Mouse (Mus musculus) limb, embryonic 13.5 days (tissue): ENCODE data around the gene Hnrnpu. TPM values are rescaled to one million over a fixed set of nuclear protein-coding genes. Genes with fewer than 3 reads are reported as not detected.
"Not testable (repeated sequence)": the region's sequence is repeated elsewhere in the genome, so short reads cannot be mapped to it uniquely, and the experiment has no call there.

ENCODE experiments used
- ATAC-seq: fragments of 200-750 bp; cut with Nextera tagmentation; 2 replicates; pipeline ENCODE4 v1.8.0; 2017; ENCODE audit warnings: low read depth, moderate number of reproducible peaks, moderate TSS enrichment; ENCODE audit not compliant: low FRiP score
- H3K27ac ChIP-seq: fragments of 300-500 bp; sonication (generic); 2 replicates; pipeline ENCODE4 v1.5.1; 2015; ENCODE audit warnings: inconsistent platforms, mild to moderate bottlenecking, moderate library complexity
- H3K27me3 ChIP-seq: fragments of 300-500 bp; sonication (generic); 2 replicates; pipeline ENCODE4 v1.6.1; 2015; ENCODE audit warnings: mild to moderate bottlenecking, inconsistent platforms
- H3K36me3 ChIP-seq: fragments of 300-500 bp; sonication (generic); 2 replicates; pipeline ENCODE4 v1.6.1; 2015; ENCODE audit warnings: inconsistent platforms, mild to moderate bottlenecking, moderate library complexity
- H3K4me1 ChIP-seq: fragments of 300-500 bp; sonication (generic); 2 replicates; pipeline ENCODE4 v1.6.1; 2015; ENCODE audit warnings: inconsistent platforms
- H3K4me2 ChIP-seq: fragments of 300-500 bp; sonication (generic); replicated peaks from 2 replicates; pipeline ENCODE4 v1.6.1; 2015; ENCODE audit warnings: inconsistent platforms, mild to moderate bottlenecking, moderate library complexity
- H3K4me3 ChIP-seq: fragments of 300-500 bp; sonication (generic); 2 replicates; pipeline ENCODE4 v1.5.1; 2015; ENCODE audit warnings: moderate library complexity, mild to moderate bottlenecking, inconsistent platforms
- H3K9ac ChIP-seq: fragments of 300-500 bp; sonication (generic); 2 replicates; pipeline ENCODE4 v1.6.1; 2015; ENCODE audit warnings: mild to moderate bottlenecking, inconsistent platforms
- H3K9me3 ChIP-seq: fragments of 300-500 bp; sonication (generic); 2 replicates; pipeline ENCODE4 v1.6.1; 2016; ENCODE audit warnings: inconsistent platforms
- WGBS: fragments of 180-500 bp; shearing (Covaris S2); methylation state at CpG from one replicate; pipeline ENCODE4 v1.1.7; 2015; 5-methylcytosine and 5-hydroxymethylcytosine counted together
- microRNA-seq: library from miRNA; unstranded; fragments of <30 nt; microRNA quantifications from one replicate; pipeline ENCODE4, GENCODE M21; 2016
- polyA plus RNA-seq: library from polyadenylated mRNA; unstranded; fragments of >200 nt; fragmentation: Nextera tagmentation; extraction: Ambion mirVana; gene quantifications from 2 replicates; pipeline ENCODE4 v1.2.1, GENCODE M21; 2015

The Hnrnpu gene
- polyA plus RNA-seq, 1 experiment from 2014 or later, result 344 TPM

DNA sequence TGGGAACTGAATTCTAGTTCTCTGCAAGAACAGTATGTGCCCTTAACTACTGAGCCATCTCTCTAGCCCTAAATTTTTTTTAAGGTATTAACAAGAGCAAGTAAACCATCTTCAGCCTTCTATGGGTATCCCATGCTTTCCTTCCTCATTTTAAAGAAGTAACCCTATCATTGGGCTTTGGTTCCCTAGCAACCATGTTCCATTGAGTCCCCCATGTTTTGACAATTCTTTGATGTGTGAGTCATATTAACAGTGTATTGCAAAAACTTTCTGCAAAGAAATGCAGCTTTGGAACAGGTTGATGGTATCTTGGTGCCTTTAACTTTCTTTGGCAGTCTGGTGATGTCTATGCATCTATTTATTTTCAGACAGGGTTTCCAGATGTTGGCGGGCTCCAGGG is 43.5 kb downstream of the Hnrnpu start:
- no peak for ATAC-seq
- Histone ChIP-seq H3K27me3 (no peaks in the 10 kb centered on the region), H3K4me1 (peaks cover 5% of the 10 kb centered on the region; the same call in 1 of the 2 replicates), H3K9me3 (no peaks in the 10 kb centered on the region), H3K36me3 (no peaks in the 10 kb centered on the region), H3K4me2 (no peak overlapping the region), H3K27ac (no peak overlapping the region), H3K9ac (no peak overlapping the region), H3K4me3 (no peak overlapping the region)
- WGBS, result 94% methylated on average over 1 of the region's 1 CpGs

DNA sequence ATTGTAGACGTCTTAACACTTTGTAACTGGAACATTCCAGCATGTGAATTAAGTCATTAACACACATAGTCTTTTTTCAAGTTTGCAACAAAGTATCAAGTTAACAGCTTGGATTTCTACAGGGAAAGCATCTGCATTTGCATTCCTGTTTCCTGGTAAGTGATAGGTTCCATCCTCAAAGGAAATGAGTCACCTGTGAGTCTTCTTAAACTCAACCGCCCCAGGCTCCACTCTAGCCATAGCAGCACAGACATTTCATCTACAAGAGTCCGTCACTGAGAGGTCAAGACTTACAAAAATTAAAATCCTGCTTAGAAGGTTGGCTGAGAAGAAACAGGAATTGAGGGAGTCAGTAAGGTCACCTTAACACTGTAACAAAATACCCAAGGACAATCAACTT is 45.9 kb downstream of the Hnrnpu start:
- no peak overlapping the region for H3K27ac ChIP-seq
- H3K9ac ChIP-seq, result no peak overlapping the region
- no peaks in the 10 kb centered on the region for H3K36me3 ChIP-seq
- H3K9me3 ChIP-seq, result no peaks in the 10 kb centered on the region
- 73% methylated on average over 3 of the region's 3 CpGs for WGBS
- no peak overlapping the region for H3K4me3 ChIP-seq
- no peak overlapping the region for H3K4me2 ChIP-seq
- H3K27me3 ChIP-seq, result no peaks in the 10 kb centered on the region
- H3K4me1 ChIP-seq, result no peaks in the 10 kb centered on the region
- ATAC-seq, result no peak

DNA sequence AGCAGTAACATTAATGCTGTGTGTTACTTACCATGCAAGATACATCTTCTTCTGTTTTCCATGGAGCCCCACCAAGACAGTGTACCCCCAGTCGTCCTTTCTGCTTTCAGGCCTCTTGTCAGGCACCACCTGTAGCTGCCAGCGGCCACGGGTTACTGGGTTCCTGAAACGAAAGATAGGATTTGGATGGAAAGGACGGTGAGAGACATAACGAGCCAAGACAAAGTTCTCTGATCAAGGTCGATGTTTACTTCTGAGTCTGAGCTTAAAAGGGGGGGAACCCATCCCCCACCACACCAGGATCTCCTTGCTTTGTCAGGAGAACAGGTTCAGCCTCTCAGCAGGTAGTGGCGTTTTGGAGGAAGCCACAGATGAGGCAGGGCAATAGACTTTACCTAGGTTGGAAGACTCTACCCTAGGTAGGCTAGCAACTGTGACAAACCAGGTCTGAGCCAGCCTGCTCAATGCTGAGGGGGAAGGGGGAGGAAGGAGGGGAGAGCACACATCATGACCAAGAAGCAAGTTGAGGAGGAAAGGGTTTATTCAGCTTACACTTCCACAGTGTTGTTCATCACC is 49.9 kb downstream of the Hnrnpu start:
- Histone ChIP-seq H3K9me3 (0 out of 2 replicates have a peak, but pooled peaks cover 6% of the 10 kb centered on the region), H3K36me3 (no peaks in the 10 kb centered on the region)

DNA sequence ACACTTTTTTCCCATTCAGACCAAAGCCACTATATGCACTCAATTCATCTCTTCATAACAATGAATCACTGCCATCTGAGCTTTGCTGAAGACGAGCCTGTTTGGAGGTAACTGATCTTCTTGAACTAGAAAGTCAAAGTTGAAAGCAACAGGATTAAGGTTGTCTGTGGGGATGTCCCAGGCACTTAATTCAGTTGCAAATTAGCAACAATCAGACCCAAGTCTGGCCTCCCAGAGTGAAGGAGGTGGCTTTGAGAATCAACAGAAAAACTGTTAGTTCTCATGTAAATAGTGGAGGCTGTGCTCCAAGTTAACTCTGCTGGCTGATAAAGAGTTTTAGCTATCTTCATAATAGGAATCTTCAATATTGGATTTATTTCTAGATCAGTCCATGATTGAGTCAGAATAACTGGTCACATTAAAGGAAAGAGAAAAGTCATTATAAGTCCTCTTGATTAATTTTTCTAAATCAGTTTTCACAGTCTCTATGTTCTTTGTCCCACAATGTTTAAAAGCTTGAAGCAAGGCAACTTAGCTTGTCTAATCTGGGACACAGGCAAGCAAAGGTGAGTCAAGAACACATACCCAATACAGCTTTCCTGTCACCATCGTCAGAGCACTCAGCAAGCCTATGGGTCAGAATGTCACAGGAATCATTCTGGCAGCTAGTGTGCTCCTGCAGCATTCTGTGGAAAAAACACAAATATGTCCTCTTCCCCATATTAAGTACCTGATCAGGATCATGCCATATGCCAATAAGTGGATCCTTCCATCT is 53.5 kb downstream of the Hnrnpu start:
- no peak for ATAC-seq

More for the DNA sequence above, 49.9 kb downstream of the Hnrnpu start:
- Histone ChIP-seq H3K9ac (no peak overlapping the region), H3K4me3 (no peak overlapping the region), H3K27ac (no peak overlapping the region), H3K27me3 (no peaks in the 10 kb centered on the region), H3K4me2 (no peak overlapping the region), H3K4me1 (no peaks in the 10 kb centered on the region)
- WGBS, result 62% methylated on average over 8 of the region's 8 CpGs
- no peak for ATAC-seq

DNA sequence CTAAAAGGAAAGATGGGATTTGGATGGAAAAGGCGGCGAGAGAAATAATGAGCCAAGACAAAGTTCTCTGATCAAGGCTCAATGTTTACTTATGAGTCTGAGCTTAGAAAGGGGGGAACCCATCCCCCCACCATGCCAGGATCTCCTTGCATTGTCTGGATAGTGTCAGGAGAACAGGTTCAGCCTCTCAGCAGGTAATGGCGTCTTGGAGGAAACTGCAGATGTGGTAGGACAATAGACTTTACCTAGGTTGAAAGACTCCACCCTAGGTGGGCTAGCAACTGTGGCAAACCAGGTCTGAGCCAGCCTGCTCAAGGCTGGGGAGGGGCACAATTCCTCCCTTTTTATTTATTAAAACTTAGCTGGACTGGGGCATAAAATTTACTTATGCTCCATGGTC is 54.3 kb downstream of the Hnrnpu start:
- ATAC-seq, H3K36me3 ChIP-seq, H3K4me2 ChIP-seq, H3K9ac ChIP-seq, H3K4me1 ChIP-seq, H3K9me3 ChIP-seq, H3K4me3 ChIP-seq, H3K27me3 ChIP-seq, H3K27ac ChIP-seq: not testable (repeated sequence)
- 82% methylated on average over 3 of the region's 3 CpGs for WGBS

More for the DNA sequence above, 53.5 kb downstream of the Hnrnpu start:
- H3K4me1 ChIP-seq, result no peaks in the 10 kb centered on the region
- H3K36me3 ChIP-seq, result no peaks in the 10 kb centered on the region
- 0 out of 2 replicates have a peak, but pooled peaks cover 6% of the 10 kb centered on the region for H3K9me3 ChIP-seq
- H3K4me3 ChIP-seq, result no peak overlapping the region
- 67% methylated on average over 2 of the region's 2 CpGs for WGBS
- no peaks in the 10 kb centered on the region for H3K27me3 ChIP-seq
- H3K27ac ChIP-seq, result no peak overlapping the region
- H3K4me2 ChIP-seq, result no peak overlapping the region
- H3K9ac ChIP-seq, result no peak overlapping the region

DNA sequence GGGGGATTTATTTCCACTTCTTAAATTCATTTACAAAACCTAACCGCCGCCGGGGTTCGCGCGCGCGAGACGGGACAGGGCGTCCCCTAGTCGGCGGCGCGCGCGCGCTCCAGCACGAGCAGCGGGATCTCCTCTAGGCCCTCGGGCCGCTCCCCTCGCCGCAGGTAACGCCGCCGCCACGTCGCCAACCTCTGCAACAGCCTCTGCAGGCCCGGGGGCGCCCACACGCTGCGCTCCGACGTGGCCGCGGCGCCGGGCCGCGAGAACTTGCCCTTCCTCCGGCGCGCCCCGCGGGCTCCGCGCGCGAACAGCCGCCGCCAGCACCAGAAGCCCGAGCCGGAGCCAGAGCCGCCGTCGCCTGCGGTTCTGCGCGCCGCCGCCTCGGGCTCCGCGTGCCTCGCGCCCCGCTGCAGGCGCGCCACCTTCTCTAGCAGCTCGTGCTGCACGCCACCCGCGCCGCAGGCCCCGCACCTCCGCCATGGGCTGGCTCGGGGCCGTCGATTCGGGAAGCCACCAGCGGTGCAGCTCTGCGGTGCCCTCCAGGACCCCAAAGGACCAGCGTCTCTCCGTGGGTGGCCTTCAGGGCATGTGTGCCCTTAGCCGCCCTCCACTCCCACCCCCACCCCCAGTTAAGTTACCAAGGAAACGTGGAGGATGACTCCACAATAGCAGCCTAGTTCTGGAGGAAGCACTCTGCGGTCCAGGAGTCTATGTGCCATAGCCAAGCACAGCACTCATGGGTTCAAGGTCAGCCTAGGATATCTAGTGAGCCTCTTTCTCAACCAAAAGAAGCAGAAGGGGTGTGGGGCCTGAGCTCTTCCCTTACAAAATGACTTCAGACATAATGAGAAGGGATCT is 61.3 kb downstream of the Hnrnpu start:
- peaks cover 4% of the 10 kb centered on the region; the same call in 1 of the 2 replicates for H3K4me1 ChIP-seq
- H3K27ac ChIP-seq, result peak overlapping the region; percentile 69
- H3K27me3 ChIP-seq, result peaks cover 8% of the 10 kb centered on the region; the same call in 1 of the 2 replicates
- peak overlapping the region; percentile 84 for H3K9ac ChIP-seq
- H3K9me3 ChIP-seq, result no peaks in the 10 kb centered on the region
- H3K4me3 ChIP-seq, result peak overlapping the region; percentile 67
- H3K4me2 ChIP-seq, result peak overlapping the region; percentile 78
- H3K36me3 ChIP-seq, result no peaks in the 10 kb centered on the region
- WGBS, result under 1% methylated on average over 81 of the region's 87 CpGs
- peak; percentile 91 for ATAC-seq

DNA sequence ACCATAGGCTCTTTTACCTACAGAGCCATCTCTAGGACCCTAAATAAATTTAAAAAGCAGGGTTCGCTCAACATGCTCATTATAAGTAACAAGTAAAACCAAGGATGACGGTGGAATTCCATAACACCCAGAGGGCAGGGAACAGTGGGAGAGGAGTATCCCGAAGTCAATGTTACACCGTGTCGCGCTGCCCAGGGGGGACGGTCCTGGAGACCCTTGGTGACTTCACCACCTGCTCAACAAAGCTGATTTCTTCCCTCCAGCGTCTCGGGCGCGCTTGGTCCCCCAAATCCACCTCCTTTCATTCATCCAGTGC is 61.9 kb downstream of the Hnrnpu start:
- Histone ChIP-seq H3K36me3 (no peaks in the 10 kb centered on the region), H3K27ac (no peak overlapping the region), H3K4me1 (peaks cover 4% of the 10 kb centered on the region; the same call in 1 of the 2 replicates), H3K9me3 (no peaks in the 10 kb centered on the region), H3K27me3 (peaks cover 8% of the 10 kb centered on the region; the same call in 1 of the 2 replicates), H3K4me2 (peak overlapping the region; percentile 78), H3K9ac (peak overlapping the region; percentile 84), H3K4me3 (peak overlapping the region; percentile 67)
- 4% methylated on average over 11 of the region's 11 CpGs for WGBS
- peak; percentile 45; the same call in 1 of the 2 replicates for ATAC-seq

DNA sequence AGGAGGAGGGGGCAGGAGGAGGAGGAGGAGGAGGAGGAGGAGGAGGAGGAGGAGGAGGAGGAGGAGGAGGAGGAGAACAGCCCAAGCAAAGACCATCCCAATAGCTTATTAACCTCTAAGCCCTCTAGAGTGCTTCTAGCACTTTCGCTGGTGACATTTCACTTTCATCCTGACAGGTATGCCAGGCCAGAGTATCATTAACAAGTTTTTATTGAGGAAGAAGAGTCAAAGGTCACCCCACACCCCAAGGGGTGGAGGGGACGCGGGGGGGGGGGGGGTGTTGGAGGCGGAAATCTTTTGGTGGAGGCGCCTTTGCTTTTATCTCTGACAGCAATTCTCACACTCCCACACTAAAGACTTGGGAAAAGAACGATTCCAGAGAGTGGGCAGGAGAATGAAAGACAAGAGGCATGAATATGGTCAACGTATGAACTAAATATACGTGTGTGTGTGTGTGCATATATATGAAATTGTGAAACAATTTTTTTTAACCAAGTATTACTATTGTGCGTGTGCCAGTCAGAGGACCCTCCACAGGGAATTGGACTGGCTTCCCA is 62.3 kb downstream of the Hnrnpu start:
- Histone ChIP-seq H3K27ac (no peak overlapping the region), H3K4me2 (peak overlapping the region; percentile 78), H3K36me3 (no peaks in the 10 kb centered on the region), H3K9me3 (no peaks in the 10 kb centered on the region), H3K4me1 (peaks cover 4% of the 10 kb centered on the region; the same call in 1 of the 2 replicates), H3K4me3 (peak overlapping the region; percentile 67), H3K9ac (no peak overlapping the region), H3K27me3 (peaks cover 8% of the 10 kb centered on the region; the same call in 1 of the 2 replicates)
- WGBS, result 12% methylated on average over 9 of the region's 9 CpGs
- no peak for ATAC-seq

Small RNAs within 50 kb of the gene (microRNA-seq; reads per million reads assigned to microRNA genes)
- gene Gm27458, result not detected

Other genes starting within 250 kb of the Hnrnpu start
- gene Desi2, start 150.4 kb downstream of the Hnrnpu start, polyA plus RNA-seq, result 23.9 and 24.6 TPM in 2 replicates
- 133 and 135 TPM in 2 replicates for gene Cox20, start 18.7 kb downstream of the Hnrnpu start, polyA plus RNA-seq
- gene Efcab2, start 68.3 kb upstream of the Hnrnpu start, polyA plus RNA-seq, result 4.8 and 4.9 TPM in 2 replicates
- 12.0 and 13.3 TPM in 2 replicates for gene Kif26b, start 191.3 kb upstream of the Hnrnpu start, polyA plus RNA-seq